Mouse (Mus musculus) brain, embryonic 14.5 days (tissue): Measurements from ENCODE around the gene Ssbp4. TPM values are rescaled to one million over a fixed set of nuclear protein-coding genes. Genes with fewer than 3 reads are reported as not detected.

Source experiments
- DNase-seq: peaks from one replicate; pipeline ENCODE4 v3.0.0-alpha.2; 2011; ENCODE audit warnings: low read depth
- CTCF ChIP-seq: fragments of 200-500 bp; IDR thresholded peaks from 2 replicates; pipeline ENCODE4 v1.5.1; 2012; ENCODE audit warnings: inconsistent platforms, mild to moderate bottlenecking, moderate library complexity, borderline replicate concordance; ENCODE audit not compliant: insufficient read depth, insufficient read length; ENCODE audit errors: extremely low read depth
- POLR2A ChIP-seq: fragments of 200-500 bp; IDR thresholded peaks from 2 replicates; pipeline ENCODE4 v1.6.1; 2012; ENCODE audit warnings: mild to moderate bottlenecking, inconsistent platforms, borderline replicate concordance; ENCODE audit not compliant: poor library complexity, insufficient read depth, insufficient read length, severe bottlenecking; ENCODE audit errors: extremely low read depth
- polyA plus RNA-seq: library from polyadenylated mRNA; depleted of rRNA; stranded (reverse); fragments of >200 nt; gene quantifications from 2 replicates; pipeline ENCODE4 v1.2.3, GENCODE M21; 2012; rRNA removed

Ssbp4 gene
- polyA plus RNA-seq = 202 and 236 TPM in 2 replicates

- DNase-seq = no peak
- TF ChIP-seq POLR2A (no peak), CTCF (no peak)
These were observed at the start of gene Ssbp4 for GRCm38 (mm10) chr8:70608749-70609367. Gene Ssbp4 (minus strand): TSS chr8:70608872.

DNA sequence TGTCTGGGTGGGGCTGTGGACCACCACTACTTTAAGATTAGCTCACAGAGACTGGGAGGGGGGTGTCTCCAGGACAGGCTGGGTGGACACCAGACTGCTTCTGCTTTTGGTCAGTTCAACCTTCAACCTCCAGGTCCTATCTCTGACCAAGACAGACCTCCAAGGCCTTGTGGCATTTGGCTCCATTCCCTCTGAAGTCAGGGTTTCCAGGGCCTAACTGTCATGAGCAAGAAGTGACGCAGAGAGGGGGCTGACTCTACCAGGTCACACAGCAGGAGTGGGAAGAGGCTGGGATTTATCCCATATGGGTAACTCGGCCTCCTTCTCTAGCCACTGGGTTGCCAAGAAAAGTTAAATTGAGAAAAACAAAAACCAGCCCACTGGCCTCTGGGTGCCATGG is 49.1 kb upstream of the Ssbp4 start:
- TF ChIP-seq CTCF (no peak), POLR2A (no peak)
- no peak for DNase-seq

- DNase-seq = no peak
- no peak for TF ChIP-seq CTCF
- no peak for TF ChIP-seq POLR2A
These were observed 48.5 kb upstream of the Ssbp4 start for GRCm38 (mm10) chr8:70657214-70657613.

DNA sequence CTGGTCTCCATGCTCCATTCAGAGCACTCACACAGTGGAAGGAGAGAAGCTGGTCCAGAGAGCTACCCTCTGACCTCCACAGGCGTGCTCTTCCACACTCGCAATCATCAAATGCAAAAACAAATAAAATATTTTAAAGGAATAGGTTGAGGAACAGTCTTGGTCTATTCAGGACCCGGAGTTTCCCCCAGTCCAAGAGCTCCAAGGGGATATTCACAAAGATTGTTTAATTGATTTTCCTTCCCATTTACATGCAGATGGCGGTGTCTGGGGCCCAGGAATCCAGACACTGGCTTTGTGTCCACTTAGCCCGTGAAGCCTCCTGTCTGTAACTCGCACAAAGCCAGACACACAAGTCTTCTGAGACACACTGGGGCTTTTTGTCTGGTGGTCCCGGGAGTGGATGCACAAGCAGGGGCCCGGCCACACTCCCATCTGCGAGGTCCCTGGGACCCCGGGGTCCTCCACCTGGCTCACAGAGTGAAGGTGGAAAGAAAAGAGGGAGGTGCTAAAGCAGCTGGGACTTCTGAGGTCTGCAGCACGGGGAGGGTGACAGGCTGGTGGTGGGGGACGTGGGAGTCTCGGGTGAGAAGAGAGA is 47.6 kb upstream of the Ssbp4 start:
- TF ChIP-seq POLR2A (no peak), CTCF (no peak)
- peak; percentile 93 for DNase-seq

GRCm38 (mm10) chr8:70655469-70655868 is 46.8 kb upstream of the Ssbp4 start:
- TF ChIP-seq POLR2A = no peak
- TF ChIP-seq CTCF = no peak
- peak; percentile 40 for DNase-seq

DNA sequence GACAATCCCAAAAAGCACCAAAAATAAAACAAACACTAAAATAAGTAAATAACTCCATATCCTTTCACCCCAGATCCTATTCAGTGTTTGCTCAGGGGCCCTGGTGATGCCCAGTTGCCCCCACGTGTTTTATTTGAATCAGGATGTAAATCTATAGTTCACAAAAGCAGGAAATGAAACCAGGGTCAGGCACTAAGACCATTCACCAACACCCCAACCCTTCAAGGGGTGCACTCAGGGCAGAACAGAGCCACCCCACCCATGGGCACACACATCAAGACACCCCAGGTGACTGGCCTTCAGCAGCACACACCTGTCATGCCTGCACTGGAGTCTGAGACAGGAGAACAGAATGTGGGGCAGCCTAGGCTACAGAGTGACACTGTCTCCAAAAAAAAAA is 45.4 kb upstream of the Ssbp4 start:
- no peak for TF ChIP-seq POLR2A
- TF ChIP-seq CTCF = no peak
- no peak for DNase-seq

DNA sequence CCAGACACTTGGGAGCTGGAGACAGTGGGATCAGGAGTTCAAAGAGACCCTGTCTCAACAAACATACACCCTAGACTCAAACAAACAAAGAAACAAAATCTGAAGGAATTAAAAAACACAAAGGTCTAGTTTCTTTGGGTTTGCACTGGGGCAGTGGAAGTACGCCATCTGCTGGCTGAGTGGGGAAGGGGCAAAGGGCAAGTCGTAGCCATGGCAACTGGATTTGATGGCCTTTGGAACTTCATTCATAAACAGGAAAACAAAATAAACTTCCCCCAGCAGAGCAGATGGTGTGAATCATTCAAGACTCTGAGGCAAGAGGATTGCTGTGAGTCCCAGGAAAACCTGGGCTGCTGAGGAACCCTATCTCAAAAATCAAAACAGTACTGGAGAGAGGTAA is 44.6 kb upstream of the Ssbp4 start:
- TF ChIP-seq CTCF (peak; percentile 65), POLR2A (no peak)
- DNase-seq = peak; percentile 49

- TF ChIP-seq POLR2A (no peak), CTCF (no peak)
- no peak for DNase-seq
These were observed 41.7 kb upstream of the Ssbp4 start for GRCm38 (mm10) chr8:70650351-70650750.

- DNase-seq = peak; percentile 96
- TF ChIP-seq POLR2A (no peak), CTCF (no peak)
These were observed 40.7 kb upstream of the Ssbp4 start for GRCm38 (mm10) chr8:70649324-70649723.

DNA sequence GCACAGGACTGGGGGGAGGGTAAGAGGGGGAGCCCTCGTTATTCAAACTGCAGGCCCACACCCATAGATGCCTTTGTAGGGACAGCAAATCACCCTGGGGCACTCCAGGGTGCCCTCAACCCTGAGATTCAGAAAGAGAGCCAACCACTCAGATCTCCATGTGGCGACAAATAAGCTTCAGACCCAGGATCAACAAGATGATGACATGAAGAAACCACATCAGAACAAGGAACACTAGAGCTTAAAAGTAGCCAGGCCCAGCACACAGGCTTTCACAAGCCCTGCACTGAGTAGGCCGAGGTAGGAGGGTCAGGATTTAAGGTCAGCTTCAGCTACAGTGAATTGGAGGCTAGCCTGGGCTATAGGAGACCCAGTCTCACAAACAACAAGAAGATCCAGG is 40.2 kb upstream of the Ssbp4 start:
- TF ChIP-seq CTCF (no peak), POLR2A (no peak)
- no peak for DNase-seq

GRCm38 (mm10) chr8:70648164-70648442 is 39.4 kb upstream of the Ssbp4 start:
- TF ChIP-seq CTCF (no peak), POLR2A (no peak)
- no peak for DNase-seq

DNA sequence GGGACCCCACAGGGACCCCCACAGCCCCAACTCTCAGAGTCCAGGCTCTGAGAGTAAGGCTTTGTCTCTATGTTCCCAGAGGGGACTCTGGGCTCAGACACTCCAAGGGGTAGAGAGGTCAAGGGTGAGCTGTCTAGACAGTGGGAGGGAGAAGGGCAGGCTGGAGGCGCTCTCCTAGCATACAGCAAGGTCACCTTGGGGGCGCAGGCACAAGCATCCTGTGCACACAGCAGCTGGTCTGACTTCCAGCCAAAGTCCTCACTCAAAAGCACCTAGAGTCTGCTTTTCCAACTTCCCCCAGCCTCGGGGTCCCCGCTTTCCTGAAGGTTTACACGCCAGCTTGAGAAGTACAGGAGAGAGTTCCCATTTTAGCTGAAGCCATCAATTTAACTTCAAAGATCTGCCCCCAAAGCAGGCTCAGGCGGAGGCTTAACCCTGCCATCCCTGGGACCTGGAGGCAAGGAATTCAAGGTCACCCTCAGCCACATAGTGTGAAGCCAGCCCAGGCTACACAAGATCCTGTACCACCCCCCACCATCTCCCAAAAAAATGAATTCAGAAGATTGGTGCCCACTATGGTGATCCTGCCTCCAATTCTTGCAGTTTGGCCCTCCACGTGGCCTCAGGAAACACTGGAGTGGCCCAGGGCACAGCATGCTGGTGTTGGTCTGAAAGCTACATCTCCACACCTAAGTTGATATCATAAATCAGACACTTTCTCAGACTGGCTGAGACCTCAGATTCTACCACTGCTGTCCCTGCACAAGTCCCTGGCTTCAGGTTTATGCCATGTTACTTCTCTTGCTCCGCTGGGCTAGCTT is 38.9 kb upstream of the Ssbp4 start:
- TF ChIP-seq CTCF (no peak), POLR2A (no peak)
- no peak for DNase-seq

- TF ChIP-seq CTCF = no peak
- TF ChIP-seq POLR2A = no peak
- DNase-seq = no peak
These were observed 38.1 kb upstream of the Ssbp4 start for GRCm38 (mm10) chr8:70646775-70647174.
